Mouse (Mus musculus) testis, adult 2 months (tissue): ENCODE data around the gene Pla2g4e.

Experiments used
- CTCF ChIP-seq: fragments of 200-500 bp; IDR thresholded peaks from 2 replicates; pipeline ENCODE4 v1.5.1; 2012; ENCODE audit warnings: low read depth, mild to moderate bottlenecking, inconsistent platforms, low read length, moderate library complexity; ENCODE audit not compliant: control insufficient read depth, insufficient read depth, insufficient replicate concordance
- POLR2A ChIP-seq: fragments of 200-500 bp; IDR thresholded peaks from 2 replicates; pipeline ENCODE4 v1.6.1; 2012; ENCODE audit warnings: low read depth, mild to moderate bottlenecking, inconsistent platforms, low read length, moderate library complexity; ENCODE audit not compliant: control insufficient read depth

GRCm38 (mm10) chr2:120169382-120169781, 75.8 kb downstream of the Pla2g4e start:
- no peak for TF ChIP-seq POLR2A
- no peak for TF ChIP-seq CTCF
